Mouse (Mus musculus): ENCODE measurements around the gene Amn1.

Gene Amn1

GRCm38 (mm10) chr6:149108909-149109308, 79.6 kb downstream of the Amn1 start:
- no peak for DNase-seq (ENCODE audit: low spot score in 2 of 2)

- no peak for DNase-seq (ENCODE audit: low spot score in 2 of 2)
These were observed 80.9 kb downstream of the Amn1 start for GRCm38 (mm10) chr6:149107615-149108014.
